In the genomic region with DNA sequence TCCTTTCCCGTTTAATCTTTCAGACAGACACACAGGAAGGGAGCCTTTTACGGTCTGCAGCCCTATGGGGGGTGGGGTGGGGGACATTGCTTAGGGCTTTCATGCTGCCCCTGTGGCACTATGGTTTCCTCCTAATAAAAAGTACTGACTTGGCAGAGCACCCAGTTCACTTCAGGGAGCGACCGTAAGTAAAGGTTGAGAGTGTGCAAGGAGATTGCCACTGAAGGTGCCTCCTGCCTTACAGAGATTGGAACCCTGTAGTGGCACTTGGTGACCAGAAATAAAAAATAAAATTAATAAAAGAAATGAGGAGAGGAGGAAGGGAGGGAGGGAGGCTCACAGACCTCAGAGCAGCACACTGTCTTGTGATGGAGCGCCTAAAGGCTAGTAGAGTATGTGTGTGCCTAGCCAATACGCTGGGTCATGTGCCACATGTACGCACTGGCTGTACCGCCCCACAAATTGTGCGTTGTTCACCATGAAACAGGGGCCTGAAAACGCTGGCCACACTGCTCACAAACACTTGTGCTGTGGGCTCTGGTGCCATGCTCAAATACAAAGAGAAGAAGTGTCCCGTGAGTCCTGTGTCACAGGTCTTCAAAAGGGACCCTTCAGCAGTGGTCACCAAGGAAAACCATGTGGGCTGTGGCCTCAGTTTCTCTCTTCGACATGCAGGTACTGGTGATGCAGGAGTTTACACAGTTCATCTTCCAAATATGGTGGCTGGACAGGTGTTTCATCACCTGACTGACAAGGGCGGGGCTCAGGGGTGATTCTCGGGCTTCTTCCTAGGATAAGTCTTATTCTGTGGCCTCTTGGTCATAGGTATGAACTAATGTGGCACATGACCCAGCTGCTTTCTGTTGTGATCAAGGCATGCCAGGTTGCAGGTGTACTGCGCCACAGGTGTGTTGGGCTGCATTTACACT, we compare ENCODE assay signal across 11 mouse cellular contexts.
DNase-seq lines count a peak whose midpoint lies in the region; ATAC-seq lines count a peak whose summit lies in the region.
"Had no signal": no experiment of that assay in that cellular context is flagged by ENCODE, and none has a peak within 500 bp of the region (broad histone marks: within the 10 kb centered on the region; RNA-seq: fewer than 3 reads in every experiment).

No protein-coding gene starts in this region.

- 0 out of 2 replicates have a peak, but pooled peaks have one; percentile 20 for ATAC-seq in kidney, embryonic 14.5 days (ENCODE audit: low FRiP score, low TSS enrichment)
- no peak for ATAC-seq in midbrain, embryonic 12.5 days (ENCODE audit: low FRiP score, low read depth)
- no peak for ATAC-seq in stomach, embryonic 15.5 days (ENCODE audit: insufficient read depth, low FRiP score, low read depth)

- no peak for DNase-seq in kidney, postnatal 10 days
- peak; percentile 1 for DNase-seq in urinary bladder, postnatal 25 days (ENCODE audit: low spot score)
- no peak for DNase-seq in urinary bladder, postnatal 14 days (ENCODE audit: low spot score)
- DNase-seq in heart, adult 9 months (ENCODE audit: low spot score in 2 of 2): no peak
- no peak for DNase-seq in heart, postnatal 10 days
- DNase-seq: cerebellum, adult 2 months; heart, adult 2 months; thymus, postnatal 36 days had no signal

- intact Hi-C loops in heart, postnatal 10 days (cut with DNase I): no loop called here

- no peak overlapping the region for H3K9ac ChIP-seq in kidney, embryonic 14.5 days (ENCODE audit: low read depth, low read length)
- no peak overlapping the region for H3K9ac ChIP-seq in midbrain, embryonic 12.5 days (replicated peaks)
- H3K9ac ChIP-seq in stomach, embryonic 15.5 days: no peak overlapping the region

- H3K4me3 ChIP-seq in kidney, embryonic 14.5 days (ENCODE audit: low read length): no peak overlapping the region
- H3K4me3 ChIP-seq in midbrain, embryonic 12.5 days: no peak overlapping the region
- H3K4me3 ChIP-seq in stomach, embryonic 15.5 days (replicated peaks): no peak overlapping the region
- H3K4me3 ChIP-seq: heart, adult 2 months had no signal

- 0 out of 2 replicates have a peak, but pooled peaks cover 3% of the 10 kb centered on the region for H3K4me1 ChIP-seq in kidney, embryonic 14.5 days (ENCODE audit: control insufficient read depth, insufficient read depth, low read length)
- H3K4me1 ChIP-seq in midbrain, embryonic 12.5 days: no peaks in the 10 kb centered on the region
- H3K4me1 ChIP-seq in stomach, embryonic 15.5 days: no peaks in the 10 kb centered on the region

- H3K4me2 ChIP-seq in kidney, embryonic 14.5 days (replicated peaks; ENCODE audit: low read depth, low read length): no peak overlapping the region
- peak overlapping the region; percentile 6; the same call in 1 of the 2 replicates for H3K4me2 ChIP-seq in midbrain, embryonic 12.5 days (replicated peaks)
- H3K4me2 ChIP-seq in stomach, embryonic 15.5 days: peak overlapping the region; percentile 36

- peaks cover 32% of the 10 kb centered on the region for H3K27me3 ChIP-seq in kidney, embryonic 14.5 days (ENCODE audit: control insufficient read depth, insufficient read depth, low read length)
- H3K27me3 ChIP-seq in midbrain, embryonic 12.5 days: peaks cover 27% of the 10 kb centered on the region
- H3K27me3 ChIP-seq in stomach, embryonic 15.5 days (replicated peaks): no peaks in the 10 kb centered on the region

- WGBS in kidney, embryonic 14.5 days: 74% methylated on average over 15 of the region's 15 CpGs
- WGBS in midbrain, embryonic 12.5 days: 86% methylated on average over 15 of the region's 15 CpGs
- WGBS in stomach, embryonic 15.5 days: 79% methylated on average over 15 of the region's 15 CpGs

- H3K27ac ChIP-seq in kidney, embryonic 14.5 days (ENCODE audit: low read depth, low read length): no peak overlapping the region
- H3K27ac ChIP-seq in midbrain, embryonic 12.5 days (replicated peaks): no peak overlapping the region
- no peak overlapping the region for H3K27ac ChIP-seq in stomach, embryonic 15.5 days
- H3K27ac ChIP-seq: heart, adult 2 months had no signal

- H3K9me3 ChIP-seq in kidney, embryonic 14.5 days (ENCODE audit: control insufficient read depth, low read length): no peaks in the 10 kb centered on the region
- H3K9me3 ChIP-seq in midbrain, embryonic 12.5 days: no peaks in the 10 kb centered on the region
- H3K9me3 ChIP-seq in stomach, embryonic 15.5 days: no peaks in the 10 kb centered on the region

- no peaks in the 10 kb centered on the region for H3K36me3 ChIP-seq in kidney, embryonic 14.5 days (ENCODE audit: control insufficient read depth, insufficient read depth, low read length)
- no peaks in the 10 kb centered on the region for H3K36me3 ChIP-seq in midbrain, embryonic 12.5 days
- no peaks in the 10 kb centered on the region for H3K36me3 ChIP-seq in stomach, embryonic 15.5 days
